Mouse (Mus musculus) hindbrain, embryonic 13.5 days (tissue): ENCODE measurements around the gene Svbp. TPM values are rescaled to one million over a fixed set of nuclear protein-coding genes. Genes with fewer than 3 reads are reported as not detected.

Source experiments
- ATAC-seq: fragments of 200-750 bp; cut with Nextera tagmentation; 2 replicates; pipeline ENCODE4 v1.8.0; 2017; ENCODE audit warnings: moderate TSS enrichment; ENCODE audit not compliant: low FRiP score
- H3K27ac ChIP-seq: fragments of 300-500 bp; sonication (generic); 2 replicates; pipeline ENCODE4 v1.5.1; 2015; ENCODE audit warnings: inconsistent platforms, mild to moderate bottlenecking, moderate library complexity
- H3K27me3 ChIP-seq: fragments of 300-500 bp; sonication (generic); 2 replicates; pipeline ENCODE4 v1.6.1; 2015; ENCODE audit warnings: mild to moderate bottlenecking, inconsistent platforms
- H3K36me3 ChIP-seq: fragments of 300-500 bp; sonication (generic); 2 replicates; pipeline ENCODE4 v1.6.1; 2015; ENCODE audit warnings: mild to moderate bottlenecking, inconsistent platforms
- H3K4me1 ChIP-seq: fragments of 300-500 bp; sonication (generic); replicated peaks from 2 replicates; pipeline ENCODE4 v1.6.1; 2015; ENCODE audit warnings: inconsistent platforms
- H3K4me2 ChIP-seq: fragments of 300-500 bp; sonication (generic); 2 replicates; pipeline ENCODE4 v1.6.1; 2015; ENCODE audit warnings: inconsistent platforms, mild to moderate bottlenecking, moderate library complexity
- H3K4me3 ChIP-seq: fragments of 300-500 bp; sonication (generic); 2 replicates; pipeline ENCODE4 v1.5.1; 2015; ENCODE audit warnings: mild to moderate bottlenecking, inconsistent platforms
- H3K9ac ChIP-seq: fragments of 300-500 bp; sonication (generic); 2 replicates; pipeline ENCODE4 v1.6.1; 2015; ENCODE audit warnings: mild to moderate bottlenecking, inconsistent platforms
- H3K9me3 ChIP-seq: fragments of 300-500 bp; sonication (generic); 2 replicates; pipeline ENCODE4 v1.6.1; 2016; ENCODE audit warnings: inconsistent platforms
- WGBS: fragments of 180-500 bp; shearing (Covaris S2); methylation state at CpG from one replicate; pipeline ENCODE4 v1.1.7; 2015; 5-methylcytosine and 5-hydroxymethylcytosine counted together
- polyA plus RNA-seq: library from polyadenylated mRNA; unstranded; fragments of >200 nt; fragmentation: Nextera tagmentation; extraction: Ambion mirVana; gene quantifications from 2 replicates; pipeline ENCODE4 v1.2.1, GENCODE M21; 2015

Gene Svbp
- polyA plus RNA-seq, 1 experiment from 2014 or later = 245 TPM

GRCm38 (mm10) chr4:119173851-119174453, 21.2 kb upstream of the Svbp start, which contains the start of gene Zfp691:
Gene Zfp691, minus strand, starts transcription at chr4:119174195.
- peak within 1 kb of the TSS; percentile 66 for H3K4me3 ChIP-seq
- H3K27me3 ChIP-seq = no peaks in the 10 kb centered on the region
- H3K27ac ChIP-seq = no peak within 1 kb of the TSS
- peaks cover 22% of the 10 kb centered on the region for H3K36me3 ChIP-seq
- H3K4me2 ChIP-seq = peak within 1 kb of the TSS; percentile 83
- no peaks in the 10 kb centered on the region for H3K9me3 ChIP-seq
- peak; percentile 100 for ATAC-seq
- peak within 1 kb of the TSS; percentile 83 for H3K9ac ChIP-seq
- WGBS = under 1% methylated on average over 40 of the region's 40 CpGs
- peaks cover 28% of the 10 kb centered on the region for H3K4me1 ChIP-seq

GRCm38 (mm10) chr4:119177702-119178101, 17.4 kb upstream of the Svbp start:
- no peak overlapping the region for H3K4me2 ChIP-seq
- WGBS = 89% methylated on average over 5 of the region's 5 CpGs
- no peaks in the 10 kb centered on the region for H3K36me3 ChIP-seq

GRCm38 (mm10) chr4:119178331-119178730, 16.8 kb upstream of the Svbp start:
- H3K27me3 ChIP-seq = no peaks in the 10 kb centered on the region
- no peak overlapping the region for H3K4me2 ChIP-seq
- WGBS = 83% methylated on average over 18 of the region's 18 CpGs
- H3K9me3 ChIP-seq = no peaks in the 10 kb centered on the region
- ATAC-seq = no peak
- peaks cover 6% of the 10 kb centered on the region for H3K4me1 ChIP-seq
- no peak overlapping the region for H3K9ac ChIP-seq
- no peaks in the 10 kb centered on the region for H3K36me3 ChIP-seq
- no peak overlapping the region for H3K4me3 ChIP-seq
- H3K27ac ChIP-seq = no peak overlapping the region

More at GRCm38 (mm10) chr4:119177702-119178101, 17.4 kb upstream of the Svbp start:
- Histone ChIP-seq H3K27ac (no peak overlapping the region), H3K4me3 (no peak overlapping the region), H3K27me3 (no peaks in the 10 kb centered on the region), H3K4me1 (peaks cover 12% of the 10 kb centered on the region), H3K9ac (no peak overlapping the region), H3K9me3 (no peaks in the 10 kb centered on the region)
- ATAC-seq = no peak

- H3K9me3 ChIP-seq = no peaks in the 10 kb centered on the region
- H3K4me1 ChIP-seq = no peaks in the 10 kb centered on the region
- no peak overlapping the region for H3K4me3 ChIP-seq
- no peak overlapping the region for H3K27ac ChIP-seq
- H3K4me2 ChIP-seq = no peak overlapping the region
- ATAC-seq = no peak
- H3K9ac ChIP-seq = no peak overlapping the region
- 48% methylated on average over 4 of the region's 4 CpGs for WGBS
- no peaks in the 10 kb centered on the region for H3K36me3 ChIP-seq
- H3K27me3 ChIP-seq = no peaks in the 10 kb centered on the region
Observed at GRCm38 (mm10) chr4:119180133-119180707, 14.9 kb upstream of the Svbp start.

- Histone ChIP-seq H3K4me3 (no peak overlapping the region), H3K4me1 (no peaks in the 10 kb centered on the region), H3K9ac (no peak overlapping the region), H3K4me2 (no peak overlapping the region), H3K27ac (no peak overlapping the region), H3K36me3 (no peaks in the 10 kb centered on the region), H3K27me3 (no peaks in the 10 kb centered on the region), H3K9me3 (no peaks in the 10 kb centered on the region)
- WGBS = 91% methylated on average over 9 of the region's 9 CpGs
- no peak for ATAC-seq
Observed at GRCm38 (mm10) chr4:119181456-119181855, 13.7 kb upstream of the Svbp start.

GRCm38 (mm10) chr4:119183525-119183924, 11.6 kb upstream of the Svbp start:
- no peak overlapping the region for H3K9ac ChIP-seq
- H3K4me1 ChIP-seq = no peaks in the 10 kb centered on the region
- ATAC-seq = no peak
- H3K27ac ChIP-seq = no peak overlapping the region
- WGBS = 67% methylated on average over 1 of the region's 1 CpGs
- no peaks in the 10 kb centered on the region for H3K9me3 ChIP-seq
- no peak overlapping the region for H3K4me2 ChIP-seq
- H3K4me3 ChIP-seq = no peak overlapping the region
- no peaks in the 10 kb centered on the region for H3K36me3 ChIP-seq
- no peaks in the 10 kb centered on the region for H3K27me3 ChIP-seq

GRCm38 (mm10) chr4:119185771-119186170, 9.3 kb upstream of the Svbp start:
- WGBS = 78% methylated on average over 4 of the region's 4 CpGs
- Histone ChIP-seq H3K4me2 (no peak overlapping the region), H3K9me3 (no peaks in the 10 kb centered on the region), H3K27ac (no peak overlapping the region), H3K4me3 (no peak overlapping the region), H3K36me3 (no peaks in the 10 kb centered on the region), H3K9ac (no peak overlapping the region), H3K4me1 (no peaks in the 10 kb centered on the region), H3K27me3 (no peaks in the 10 kb centered on the region)
- ATAC-seq = no peak

- ATAC-seq = no peak
- 65% methylated on average over 11 of the region's 11 CpGs for WGBS
- Histone ChIP-seq H3K27me3 (no peaks in the 10 kb centered on the region), H3K4me2 (no peak overlapping the region), H3K4me1 (no peaks in the 10 kb centered on the region), H3K9me3 (no peaks in the 10 kb centered on the region), H3K27ac (no peak overlapping the region), H3K9ac (no peak overlapping the region), H3K36me3 (no peaks in the 10 kb centered on the region), H3K4me3 (no peak overlapping the region)
Observed at GRCm38 (mm10) chr4:119188060-119188785, 6.9 kb upstream of the Svbp start.

GRCm38 (mm10) chr4:119189392-119189791, 5.7 kb upstream of the Svbp start:
- no peaks in the 10 kb centered on the region for H3K27me3 ChIP-seq
- no peaks in the 10 kb centered on the region for H3K9me3 ChIP-seq
- 35% methylated on average over 6 of the region's 6 CpGs for WGBS
- no peak overlapping the region for H3K27ac ChIP-seq
- no peak overlapping the region for H3K4me3 ChIP-seq
- ATAC-seq = no peak
- no peak overlapping the region for H3K9ac ChIP-seq
- no peak overlapping the region for H3K4me2 ChIP-seq
- no peaks in the 10 kb centered on the region for H3K36me3 ChIP-seq
- no peaks in the 10 kb centered on the region for H3K4me1 ChIP-seq

- Histone ChIP-seq H3K36me3 (no peaks in the 10 kb centered on the region), H3K4me2 (no peak within 1 kb of the TSS), H3K9me3 (no peaks in the 10 kb centered on the region), H3K9ac (no peak within 1 kb of the TSS), H3K27ac (no peak within 1 kb of the TSS), H3K4me1 (no peaks in the 10 kb centered on the region), H3K27me3 (no peaks in the 10 kb centered on the region), H3K4me3 (no peak within 1 kb of the TSS)
- 54% methylated on average over 6 of the region's 6 CpGs for WGBS
- ATAC-seq = no peak
Observed at GRCm38 (mm10) chr4:119189864-119190263, 5.2 kb upstream of the Svbp start, which contains the start of gene Ermap. Gene Ermap, minus strand, starts transcription at chr4:119190011.

- H3K36me3 ChIP-seq = no peaks in the 10 kb centered on the region
- no peak for ATAC-seq
- no peaks in the 10 kb centered on the region for H3K27me3 ChIP-seq
- 86% methylated on average over 8 of the region's 8 CpGs for WGBS
- no peak overlapping the region for H3K4me3 ChIP-seq
- no peaks in the 10 kb centered on the region for H3K9me3 ChIP-seq
- no peaks in the 10 kb centered on the region for H3K4me1 ChIP-seq
- H3K27ac ChIP-seq = no peak overlapping the region
- H3K9ac ChIP-seq = no peak overlapping the region
- no peak overlapping the region for H3K4me2 ChIP-seq
Observed at GRCm38 (mm10) chr4:119190618-119191017, 4.5 kb upstream of the Svbp start.

- H3K9ac ChIP-seq = no peak overlapping the region
- ATAC-seq = no peak
- H3K27ac ChIP-seq = no peak overlapping the region
- no peaks in the 10 kb centered on the region for H3K9me3 ChIP-seq
- peaks cover 6% of the 10 kb centered on the region; the same call in 1 of the 2 replicates for H3K4me1 ChIP-seq
- H3K4me3 ChIP-seq = no peak overlapping the region
- H3K36me3 ChIP-seq = no peaks in the 10 kb centered on the region
- no peak overlapping the region for H3K4me2 ChIP-seq
- H3K27me3 ChIP-seq = no peaks in the 10 kb centered on the region
- 80% methylated on average over 3 of the region's 3 CpGs for WGBS
Observed at GRCm38 (mm10) chr4:119191273-119191672, 3.8 kb upstream of the Svbp start.
